Mouse (Mus musculus): Measurements from ENCODE around the gene Gm3532. TPM values are rescaled to one million over a fixed set of nuclear protein-coding genes. Genes with fewer than 3 reads are reported as not detected.
"Not testable (repeated sequence)": the region's sequence is repeated elsewhere in the genome, so short reads cannot be mapped to it uniquely, and the experiment has no call there.

Gm3532 gene
- 0.23 and 0.26 TPM in 2 replicates for polyA plus RNA-seq (2012; rRNA removed)

DNA sequence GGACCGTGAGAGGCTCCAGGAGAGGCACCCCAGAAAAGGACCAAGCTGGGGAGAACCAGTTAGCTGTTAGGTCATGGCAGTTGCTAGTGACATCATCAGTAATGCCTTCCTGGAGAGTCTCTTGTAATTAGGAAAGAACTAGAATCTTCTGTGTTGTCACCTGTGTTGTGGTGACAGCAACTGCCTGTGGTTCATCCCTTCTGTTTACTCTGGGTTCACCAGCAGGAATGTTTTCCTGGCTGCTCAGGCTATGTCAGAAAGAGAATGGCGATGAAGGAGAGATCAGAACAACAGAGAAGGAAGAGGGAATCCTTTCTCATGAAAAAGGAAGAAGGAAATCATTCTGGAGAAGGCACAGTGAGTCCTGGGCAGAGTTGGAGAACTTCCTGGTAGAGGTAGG lies at the start of gene Gm3532:
Gm3532 (plus strand) TSS at position 301 of the 400 bp plus-strand sequence.
- not testable (repeated sequence) for H3K4me1 ChIP-seq (ENCODE audit: control insufficient read depth, insufficient read depth, low read length); H3K4me3 ChIP-seq (ENCODE audit: control insufficient read depth, low read depth, low read length); H3K36me3 ChIP-seq (ENCODE audit: control insufficient read depth, insufficient read depth, low read length); H3K27ac ChIP-seq (ENCODE audit: control insufficient read depth, insufficient read depth, low read depth, low read length); H3K27me3 ChIP-seq (ENCODE audit: control insufficient read depth, insufficient read depth, low read length)

DNA sequence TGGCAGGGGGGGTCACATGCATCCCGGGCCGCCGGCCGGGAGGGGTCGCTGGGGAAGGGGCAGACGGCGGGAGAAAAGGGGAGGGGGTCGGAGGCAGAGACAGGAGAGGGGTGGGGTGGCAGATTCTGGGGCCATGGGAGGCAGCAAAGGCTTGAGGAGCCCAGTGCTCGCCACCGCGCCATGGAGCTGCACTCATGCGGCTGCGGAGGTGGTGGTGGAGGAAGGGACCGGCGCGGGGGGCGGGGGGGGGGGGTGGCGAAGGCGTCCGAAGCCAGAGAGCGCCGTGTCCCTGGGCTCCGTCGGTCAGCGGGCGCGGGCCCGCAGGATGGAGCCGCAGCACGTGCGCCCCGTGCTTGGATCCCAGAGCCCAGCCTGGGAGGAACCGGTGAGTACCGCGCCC lies 36.9 kb upstream of the Gm3532 start, which contains the start of gene Gm3488:
Gm3488 (plus strand) TSS at position 301 of the 400 bp plus-strand sequence.
- H3K36me3 ChIP-seq (ENCODE audit: control insufficient read depth, insufficient read depth, low read length); H3K27ac ChIP-seq (ENCODE audit: control insufficient read depth, insufficient read depth, low read depth, low read length): not testable (repeated sequence)

More for the DNA sequence above, 36.9 kb upstream of the Gm3532 start, which contains the start of gene Gm3488:
- not testable (repeated sequence) for H3K27me3 ChIP-seq (ENCODE audit: control insufficient read depth, insufficient read depth, low read length); H3K4me3 ChIP-seq (ENCODE audit: control insufficient read depth, low read depth, low read length); H3K4me1 ChIP-seq (ENCODE audit: control insufficient read depth, insufficient read depth, low read length)

Other genes with a start within 250 kb of the Gm3532 start
- 0.94 and 1.3 TPM in 2 replicates for gene Gm3542, start 203.6 kb upstream of the Gm3532 start, polyA plus RNA-seq (2012; rRNA removed)
- 0.05 and 0.23 TPM in 2 replicates for gene Gm3500, start 149.4 kb upstream of the Gm3532 start, polyA plus RNA-seq (2012; rRNA removed)
- gene Gm3194, start 83.0 kb upstream of the Gm3532 start, polyA plus RNA-seq (2012; rRNA removed) = 2.2 and 2.4 TPM in 2 replicates
- 0.31 and 0.65 TPM in 2 replicates for gene Gm8246, start 60.7 kb upstream of the Gm3532 start, polyA plus RNA-seq (2012; rRNA removed)
- not detected in 2 replicates for gene Gm3187, start 54.3 kb upstream of the Gm3532 start, polyA plus RNA-seq (2012; rRNA removed)
- 1.1 and 1.3 TPM in 2 replicates for gene Gm3488, start 36.8 kb upstream of the Gm3532 start, polyA plus RNA-seq (2012; rRNA removed)
- gene Gm8265, start 94.5 kb downstream of the Gm3532 start, polyA plus RNA-seq (2012; rRNA removed) = not detected in 2 replicates
- gene Gm9603, start 149.0 kb downstream of the Gm3532 start, polyA plus RNA-seq (2012; rRNA removed) = 0.94 and 1.3 TPM in 2 replicates
- gene Gm3373, start 203.1 kb downstream of the Gm3532 start, polyA plus RNA-seq (2012; rRNA removed) = 3.9 and 6.4 TPM in 2 replicates

Data from testis, adult 2 months (tissue).